Mouse (Mus musculus) mesoderm, embryonic 11.5 days (tissue): ENCODE data around the gene Sprr2h.

Source experiments
- DNase-seq: peaks from one replicate; pipeline ENCODE4 v3.0.0-alpha.2; 2012; ENCODE audit warnings: low read depth, low spot score

The Sprr2h gene

DNA sequence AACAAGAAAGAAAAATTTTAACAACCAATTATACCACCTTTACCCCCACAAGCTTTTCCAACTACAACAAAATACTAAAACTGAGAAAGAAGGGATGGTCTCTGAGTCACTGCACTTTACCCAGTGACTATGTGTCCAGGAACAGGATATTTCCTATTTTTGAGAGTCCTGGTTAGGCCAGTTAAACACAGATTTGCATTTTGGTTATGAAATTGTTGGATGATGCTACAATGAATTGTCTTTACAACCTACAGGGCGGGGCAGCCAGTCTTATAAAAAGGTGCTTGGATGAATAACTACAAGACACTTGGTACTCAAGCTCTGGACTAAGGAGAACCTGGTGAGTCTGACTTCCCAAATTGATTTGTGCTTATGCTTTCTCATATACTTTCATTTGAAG lies at the start of gene Sprr2h:
Sprr2h (plus strand) TSS at position 301 of the 400 bp plus-strand sequence.
- DNase-seq: no peak

GRCm38 (mm10) chr3:92336278-92336677 lies 49.2 kb upstream of the Sprr2h start:
- DNase-seq: no peak

- no peak for DNase-seq
These were observed 46.6 kb upstream of the Sprr2h start, which contains the start of gene Sprr2d for GRCm38 (mm10) chr3:92338840-92339239. TSS of gene Sprr2d (plus strand) at chr3:92339140.

DNA sequence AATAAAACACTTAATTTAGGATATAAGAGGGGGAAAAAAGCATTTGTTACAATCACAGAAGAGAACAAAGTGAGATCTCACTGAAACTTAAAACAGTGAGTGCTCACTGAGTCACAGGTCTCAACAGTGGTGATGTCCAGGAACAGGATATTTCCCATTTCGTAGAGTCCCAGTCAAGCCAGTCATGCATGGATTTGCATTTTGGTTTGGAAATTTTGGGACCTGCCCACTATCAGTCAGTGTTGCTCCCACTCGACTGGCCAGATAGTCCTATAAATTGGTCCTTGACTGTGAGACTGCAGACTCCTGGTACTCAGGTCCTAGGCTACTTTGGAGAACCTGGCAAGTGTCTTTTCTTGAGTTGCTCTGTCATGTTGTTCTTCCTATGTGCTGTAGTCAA lies 33.6 kb upstream of the Sprr2h start, which contains the start of gene Sprr2e:
Sprr2e (plus strand) TSS at position 301 of the 400 bp plus-strand sequence.
- DNase-seq: no peak

- no peak for DNase-seq
These were observed 23.9 kb upstream of the Sprr2h start for GRCm38 (mm10) chr3:92361619-92362018.

DNA sequence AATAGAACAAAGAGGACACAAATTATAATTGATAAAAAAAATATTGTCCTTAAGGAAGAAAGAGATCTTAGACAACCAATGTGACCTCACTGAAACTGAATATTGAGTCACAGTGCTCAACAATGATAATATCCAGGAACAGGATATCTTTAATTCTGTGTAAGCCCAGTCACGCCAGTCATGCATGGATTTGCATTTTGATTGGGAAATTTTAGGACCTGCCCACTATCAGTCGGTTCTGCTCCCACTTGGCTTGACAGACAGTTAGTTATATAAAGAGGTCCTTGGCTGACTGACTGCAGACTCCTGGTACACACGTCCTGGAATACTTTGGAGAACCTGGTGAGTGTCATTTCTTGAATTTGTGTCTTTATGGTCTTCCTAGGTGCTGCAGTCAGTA lies 20.6 kb upstream of the Sprr2h start, which contains the start of gene Sprr2f:
Sprr2f (plus strand) TSS at position 301 of the 400 bp plus-strand sequence.
- DNase-seq: no peak

GRCm38 (mm10) chr3:92373613-92374012 lies 11.9 kb upstream of the Sprr2h start:
- no peak for DNase-seq

DNA sequence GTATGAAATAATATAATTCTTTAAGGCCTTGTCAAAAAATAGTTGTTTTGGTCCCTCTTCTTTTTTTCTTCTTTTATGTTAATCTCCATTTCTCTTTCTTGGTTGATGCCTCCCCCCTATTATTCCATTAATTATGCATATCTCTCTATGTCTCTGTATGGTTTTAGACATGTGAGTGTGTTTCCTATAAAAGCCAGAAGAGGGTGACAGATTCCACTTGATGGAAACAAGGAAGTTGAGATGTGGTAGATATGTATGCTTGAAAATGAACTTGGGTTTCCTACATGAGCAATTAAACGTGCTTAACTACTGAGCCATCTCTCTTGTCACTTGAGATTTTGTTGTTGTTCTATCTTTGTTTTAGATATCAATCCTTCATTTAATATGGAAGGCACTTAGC lies 8.8 kb downstream of the Sprr2h start:
- no peak for DNase-seq

- DNase-seq: no peak
These were observed 22.2 kb downstream of the Sprr2h start, which contains the start of gene Sprr2i for GRCm38 (mm10) chr3:92407691-92408090. TSS of gene Sprr2i (plus strand) at chr3:92407991.

GRCm38 (mm10) chr3:92417782-92418181 lies 32.3 kb downstream of the Sprr2h start, which contains the start of gene Sprr2j-ps:
TSS of gene Sprr2j-ps (plus strand) at chr3:92418082.
- no peak for DNase-seq

DNA sequence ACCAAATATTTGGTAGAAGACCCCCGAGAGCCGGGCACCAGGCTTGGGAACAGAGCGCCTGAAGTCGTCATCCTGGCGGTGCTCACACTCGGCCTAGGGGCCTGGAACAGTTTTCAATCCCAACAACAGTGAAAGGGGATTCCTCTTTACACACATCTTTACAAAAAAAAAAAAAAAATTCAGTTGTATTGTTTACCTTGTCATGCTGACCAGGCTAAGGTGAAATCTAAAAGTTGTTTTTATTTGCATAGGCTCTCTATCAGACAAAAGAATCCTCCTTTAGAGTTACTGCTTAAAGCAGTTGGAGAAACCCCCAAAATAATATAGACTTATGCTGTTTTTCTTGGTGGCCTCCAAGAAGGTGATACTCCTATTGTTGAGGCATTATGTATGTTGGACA lies 43.8 kb downstream of the Sprr2h start, which contains the start of gene Gm9774:
Gm9774 (minus strand) TSS at position 101 of the 400 bp plus-strand sequence.
- no peak for DNase-seq

GRCm38 (mm10) chr3:92432282-92432681 lies 46.8 kb downstream of the Sprr2h start, which contains the start of gene Sprr2k:
TSS of gene Sprr2k (plus strand) at chr3:92432582.
- no peak for DNase-seq
